Mouse (Mus musculus) cerebellum, adult (tissue): ENCODE data around the gene 1700102P08Rik.

Experiments used
- ATAC-seq: cut with Nextera tagmentation; 2 replicates; pipeline ENCODE4 v1.9.2; 2017; ENCODE audit warnings: mild to moderate bottlenecking, moderate library complexity, mixed read lengths; ENCODE audit not compliant: insufficient number of reproducible peaks, low FRiP score, low TSS enrichment

Gene 1700102P08Rik

GRCm38 (mm10) chr9:108392676-108393075 is at the start of gene 1700102P08Rik:
Gene 1700102P08Rik (plus strand): TSS chr9:108392805.
- no peak for ATAC-seq

- ATAC-seq = no peak
Measured at GRCm38 (mm10) chr9:108343331-108343730, 49.3 kb upstream of the 1700102P08Rik start.

DNA sequence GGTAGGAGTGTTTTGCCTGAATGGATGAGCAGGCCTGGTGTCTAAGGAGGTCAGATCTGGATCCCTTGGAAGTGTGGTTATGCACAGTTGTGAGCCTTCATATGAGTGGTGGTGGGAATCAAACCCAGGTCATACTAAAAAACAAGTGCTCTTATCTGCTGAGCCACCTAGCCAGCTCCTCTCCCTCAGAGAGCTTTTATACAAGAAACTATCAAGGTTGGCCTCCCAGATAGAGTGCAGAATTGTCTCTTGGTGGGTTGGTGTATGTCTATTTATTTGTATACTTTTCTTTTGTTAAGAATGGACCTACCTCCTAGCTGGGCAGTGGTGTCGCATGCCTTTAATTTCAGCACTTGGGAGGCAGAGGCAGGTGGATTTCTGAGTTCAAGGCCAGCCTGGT is 48.8 kb upstream of the 1700102P08Rik start:
- no peak for ATAC-seq

GRCm38 (mm10) chr9:108344471-108344870 is 48.1 kb upstream of the 1700102P08Rik start:
- no peak for ATAC-seq

GRCm38 (mm10) chr9:108347024-108347423 is 45.6 kb upstream of the 1700102P08Rik start:
- no peak for ATAC-seq

DNA sequence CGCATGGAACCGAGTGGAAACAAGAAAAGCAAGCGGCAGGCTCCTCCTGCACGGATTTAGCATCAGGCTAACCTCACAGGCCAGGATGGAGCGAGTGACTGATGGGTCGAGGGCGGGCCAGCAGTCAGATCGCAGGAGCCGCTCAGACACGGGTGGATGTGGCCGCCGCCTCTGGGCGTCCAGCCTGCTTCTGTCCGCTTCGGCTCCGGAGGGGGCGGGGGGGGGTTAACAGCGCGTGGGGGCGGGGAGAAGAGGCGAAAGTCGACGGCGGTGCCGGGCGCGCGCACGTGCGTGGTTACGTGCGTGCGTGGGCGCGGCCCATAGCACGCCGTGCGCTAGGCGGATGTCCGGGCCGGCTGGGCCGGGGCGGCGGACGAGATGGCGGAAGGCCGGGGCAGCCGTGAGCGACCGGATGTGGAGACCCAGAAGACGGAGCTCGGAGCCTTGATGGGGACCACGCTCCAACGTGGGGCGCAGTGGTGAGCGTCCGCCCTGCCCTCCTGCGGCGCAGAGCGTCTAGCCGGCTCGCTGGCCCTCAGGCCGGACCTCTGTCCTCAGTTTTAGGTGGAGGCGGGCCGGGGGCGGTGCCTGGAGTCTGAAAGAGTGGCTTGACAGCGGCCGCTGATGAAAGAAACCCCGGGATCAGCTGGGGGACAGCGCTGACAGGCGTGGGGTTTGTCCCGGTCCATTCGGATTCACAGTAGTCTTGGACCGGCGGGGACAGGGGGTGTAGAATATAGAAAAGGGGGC is 44.9 kb upstream of the 1700102P08Rik start, which contains the start of gene Usp4:
TSS of gene Usp4 (plus strand) at position 314 of the 750 bp plus-strand sequence.
- peak; percentile 86 for ATAC-seq

DNA sequence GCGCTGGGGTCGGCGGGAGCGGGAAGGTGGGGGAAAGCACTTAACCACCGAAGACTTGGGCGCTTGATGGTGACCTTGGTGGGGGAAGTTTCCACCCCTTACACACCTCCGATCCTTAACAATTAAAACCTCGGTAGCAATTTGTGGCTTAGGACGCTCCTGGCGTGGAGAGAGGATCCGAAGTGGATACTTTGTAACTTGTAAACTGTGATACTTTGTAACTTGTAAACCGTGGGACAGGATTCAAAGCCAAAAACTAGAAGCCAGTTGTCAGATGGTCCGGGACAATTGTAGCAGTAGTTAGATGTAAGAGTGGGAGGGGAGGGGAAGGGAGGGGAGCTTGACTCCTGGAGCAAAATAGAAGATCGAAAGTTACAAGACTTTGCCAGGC is 44.3 kb upstream of the 1700102P08Rik start:
- ATAC-seq = no peak

DNA sequence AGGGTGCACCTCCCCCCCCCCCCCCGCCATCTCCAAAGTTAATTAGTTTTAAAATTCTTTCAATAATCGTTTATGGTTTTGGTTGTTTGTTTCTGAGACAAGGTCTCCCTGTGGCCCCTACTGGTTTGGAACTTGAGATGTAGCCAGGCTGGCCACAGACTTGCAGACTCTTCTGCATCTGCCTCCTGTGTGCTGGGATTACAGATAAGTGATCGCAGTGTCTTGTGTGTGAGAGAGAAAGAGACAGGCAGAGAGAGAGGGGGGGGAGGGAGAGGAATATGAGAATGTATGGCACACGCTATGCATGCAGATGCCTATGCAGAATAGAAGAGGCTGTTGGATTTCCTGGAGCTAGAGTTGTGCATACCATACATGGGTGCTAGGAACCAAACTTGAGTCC is 42.9 kb upstream of the 1700102P08Rik start:
- no peak for ATAC-seq

GRCm38 (mm10) chr9:108378234-108378633 is 14.4 kb upstream of the 1700102P08Rik start:
- no peak for ATAC-seq

DNA sequence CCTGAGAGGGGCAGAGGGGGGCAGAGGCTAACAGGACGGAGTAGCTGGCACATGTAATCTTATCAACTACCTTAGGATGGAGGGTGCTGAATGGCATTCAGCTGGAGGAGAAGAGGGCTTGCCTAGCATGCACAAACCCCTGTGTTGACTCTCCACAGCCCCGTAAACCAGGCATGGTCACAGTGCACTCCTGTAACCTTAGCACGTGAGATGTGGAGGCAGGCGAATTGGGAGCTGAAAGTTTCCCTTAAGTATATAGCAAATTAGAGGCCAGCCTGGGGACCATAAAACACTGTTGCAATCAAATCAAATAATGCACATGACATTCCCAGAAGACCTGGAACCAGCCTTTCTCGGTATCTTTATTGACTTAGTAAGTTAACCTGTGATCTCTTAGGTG is 13.9 kb upstream of the 1700102P08Rik start:
- no peak for ATAC-seq

GRCm38 (mm10) chr9:108379294-108379693 is 13.3 kb upstream of the 1700102P08Rik start:
- ATAC-seq = no peak

DNA sequence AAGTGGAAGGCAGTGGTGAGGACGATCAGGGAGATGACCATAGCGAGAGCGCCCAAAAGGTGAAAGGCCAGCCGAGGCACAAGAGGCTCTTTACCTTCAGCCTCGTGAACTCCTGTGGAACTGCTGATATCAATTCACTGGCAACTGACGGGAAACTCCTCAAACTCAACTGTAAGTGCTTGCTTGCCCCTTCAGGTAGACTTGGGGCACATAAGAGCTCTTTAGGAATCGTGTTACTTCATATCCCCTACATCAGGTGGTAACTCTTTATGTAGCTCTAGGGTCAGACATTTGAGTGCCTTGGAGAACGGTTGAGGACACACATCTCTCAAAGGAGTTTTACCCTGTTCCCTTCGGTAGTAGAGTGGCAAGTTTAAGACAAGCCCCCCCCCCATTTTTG is 11.2 kb upstream of the 1700102P08Rik start:
- ATAC-seq = no peak

DNA sequence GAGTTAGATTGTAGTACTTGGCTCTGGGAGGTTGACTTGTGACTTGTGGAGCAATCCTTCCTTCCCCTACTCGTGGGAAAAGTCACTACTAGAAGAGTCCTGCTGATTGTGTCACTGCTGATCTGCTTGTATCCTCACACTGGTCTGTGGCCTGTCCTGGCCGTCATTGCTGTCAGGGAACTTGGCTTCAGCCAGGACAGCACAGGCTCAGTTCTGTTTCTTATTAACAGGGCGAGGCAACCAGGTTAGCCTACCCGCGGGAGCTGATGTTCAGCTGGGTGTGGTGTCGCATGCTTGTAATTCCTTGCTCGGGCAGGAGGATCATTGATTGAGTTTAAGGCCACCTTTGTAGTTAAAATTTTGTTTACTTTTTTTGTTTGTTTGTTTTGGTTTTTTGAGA is 7.6 kb upstream of the 1700102P08Rik start:
- ATAC-seq = no peak

- ATAC-seq = no peak
Measured at GRCm38 (mm10) chr9:108386816-108387215, 5.8 kb upstream of the 1700102P08Rik start.

DNA sequence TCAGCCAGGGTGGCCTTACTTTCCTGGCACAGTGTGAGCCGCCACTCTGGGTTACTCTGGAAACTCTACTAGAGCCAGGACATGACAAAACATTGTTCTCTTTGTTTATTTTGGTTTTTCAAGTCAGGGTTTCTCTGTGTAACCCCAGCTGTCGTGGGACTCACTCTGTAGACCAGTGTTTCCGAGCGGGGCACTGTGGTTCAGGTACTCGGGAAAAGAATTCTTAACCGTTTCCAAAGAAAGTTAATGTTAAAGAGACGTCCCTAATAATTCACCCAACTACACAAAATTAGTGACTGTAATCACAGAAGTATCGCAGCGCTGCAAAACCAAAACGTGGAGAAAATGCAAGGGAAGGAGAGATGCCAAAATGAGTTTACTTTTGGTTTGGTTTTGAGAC is 4.0 kb upstream of the 1700102P08Rik start:
- no peak for ATAC-seq

DNA sequence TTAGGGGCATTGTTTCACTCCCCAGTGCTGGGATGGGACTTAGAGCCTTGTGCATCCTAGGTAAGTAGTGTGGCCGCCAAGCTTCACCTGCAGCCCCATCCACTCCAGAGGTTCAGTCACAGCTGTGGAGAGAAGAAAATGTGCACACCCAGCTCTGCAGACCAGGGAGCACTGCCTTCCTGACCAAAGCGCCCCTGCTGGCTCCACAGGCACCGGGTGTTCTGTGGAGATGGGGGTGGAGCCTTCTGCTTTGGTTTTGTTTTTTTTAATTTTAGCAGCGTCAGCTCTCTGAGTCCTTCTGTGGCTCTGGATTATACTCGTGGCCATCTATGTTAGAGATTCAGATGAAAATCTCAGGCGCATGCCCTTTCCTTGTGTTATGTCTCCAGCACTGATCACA is 3.4 kb upstream of the 1700102P08Rik start:
- no peak for ATAC-seq

DNA sequence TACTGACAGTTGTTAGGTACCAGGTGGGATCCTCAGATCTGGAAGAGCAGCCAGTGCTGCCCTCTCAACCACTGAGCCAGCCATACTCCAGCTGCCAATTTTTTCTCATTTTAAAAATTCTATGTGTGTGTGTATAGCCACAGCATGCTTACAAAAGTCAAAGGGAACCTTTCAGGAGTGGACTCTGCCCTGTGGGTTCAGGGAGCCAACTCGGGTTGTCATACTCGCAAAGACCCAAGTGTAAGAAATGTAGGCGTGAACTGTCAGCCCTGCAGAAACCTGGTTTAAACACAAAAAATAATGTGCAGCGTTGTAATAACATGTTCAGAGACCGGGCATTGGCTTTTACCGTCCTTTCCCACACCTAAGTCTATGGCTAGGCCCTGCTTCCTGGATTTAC is 1.6 kb downstream of the 1700102P08Rik start:
- no peak for ATAC-seq

- no peak for ATAC-seq
Measured at GRCm38 (mm10) chr9:108395427-108395826, 2.8 kb downstream of the 1700102P08Rik start.

- ATAC-seq = no peak
Measured at GRCm38 (mm10) chr9:108398324-108398723, 5.7 kb downstream of the 1700102P08Rik start.

- ATAC-seq = no peak
Measured at GRCm38 (mm10) chr9:108401186-108401960, 8.8 kb downstream of the 1700102P08Rik start.

GRCm38 (mm10) chr9:108403081-108403480 is 10.5 kb downstream of the 1700102P08Rik start:
- no peak for ATAC-seq

GRCm38 (mm10) chr9:108404451-108404850 is 11.8 kb downstream of the 1700102P08Rik start:
- no peak for ATAC-seq
